Mouse (Mus musculus): ENCODE measurements around the gene Dffb. TPM values are rescaled to one million over a fixed set of nuclear protein-coding genes. Genes with fewer than 3 reads are reported as not detected.
"Not testable (repeated sequence)": the region's sequence is repeated elsewhere in the genome, so short reads cannot be mapped to it uniquely, and the experiment has no call there.

Gene Dffb
- polyA plus RNA-seq, 1 experiment from 2014 or later: 7.4 TPM

- no peaks in the 10 kb centered on the region for H3K9me3 ChIP-seq (replicated peaks)
- 48% methylated on average over 10 of the region's 10 CpGs for WGBS (ENCODE audit: insufficient replicate concordance)
- H3K4me2 ChIP-seq: no peak overlapping the region
- H3K36me3 ChIP-seq (replicated peaks): no peaks in the 10 kb centered on the region
- no peaks in the 10 kb centered on the region for H3K27me3 ChIP-seq
- H3K4me3 ChIP-seq (replicated peaks): no peak overlapping the region
- no peaks in the 10 kb centered on the region for H3K4me1 ChIP-seq (replicated peaks)
- no peak for ATAC-seq (ENCODE audit: insufficient read depth)
- no peak overlapping the region for H3K27ac ChIP-seq (replicated peaks)
- H3K9ac ChIP-seq: no peak overlapping the region
Observed at GRCm38 (mm10) chr4:153929425-153929824, 45.5 kb downstream of the Dffb start.

- no peak for ATAC-seq (ENCODE audit: insufficient read depth)
- WGBS (ENCODE audit: insufficient replicate concordance): 70% methylated on average over 11 of the region's 11 CpGs
- H3K9ac ChIP-seq: no peak overlapping the region
Observed at GRCm38 (mm10) chr4:153928772-153929299, 46.1 kb downstream of the Dffb start.

GRCm38 (mm10) chr4:153922090-153922489 is 52.8 kb downstream of the Dffb start:
- not testable (repeated sequence) for H3K9me3 ChIP-seq (replicated peaks); H3K4me3 ChIP-seq (replicated peaks); H3K36me3 ChIP-seq (replicated peaks); H3K4me1 ChIP-seq (replicated peaks); H3K27ac ChIP-seq (replicated peaks); ATAC-seq (ENCODE audit: insufficient read depth); H3K4me2 ChIP-seq; H3K27me3 ChIP-seq; H3K9ac ChIP-seq
- WGBS (ENCODE audit: insufficient replicate concordance): 35% methylated on average over 4 of the region's 4 CpGs

More at GRCm38 (mm10) chr4:153928772-153929299, 46.1 kb downstream of the Dffb start:
- Histone ChIP-seq H3K36me3 (replicated peaks) (no peaks in the 10 kb centered on the region), H3K27ac (replicated peaks) (no peak overlapping the region), H3K4me1 (replicated peaks) (no peaks in the 10 kb centered on the region), H3K4me2 (no peak overlapping the region), H3K27me3 (no peaks in the 10 kb centered on the region), H3K9me3 (replicated peaks) (no peaks in the 10 kb centered on the region), H3K4me3 (replicated peaks) (no peak overlapping the region)

GRCm38 (mm10) chr4:153920517-153921233 is 54.3 kb downstream of the Dffb start:
- Histone ChIP-seq H3K4me3 (replicated peaks) (no peak overlapping the region), H3K36me3 (replicated peaks) (no peaks in the 10 kb centered on the region), H3K27me3 (no peaks in the 10 kb centered on the region), H3K27ac (replicated peaks) (no peak overlapping the region), H3K9ac (no peak overlapping the region), H3K4me1 (replicated peaks) (no peaks in the 10 kb centered on the region), H3K4me2 (no peak overlapping the region), H3K9me3 (replicated peaks) (no peaks in the 10 kb centered on the region)
- no peak for ATAC-seq (ENCODE audit: insufficient read depth)
- 54% methylated on average over 9 of the region's 9 CpGs for WGBS (ENCODE audit: insufficient replicate concordance)

- Histone ChIP-seq H3K36me3 (replicated peaks) (no peaks in the 10 kb centered on the region), H3K4me1 (replicated peaks) (no peaks in the 10 kb centered on the region), H3K9me3 (replicated peaks) (no peaks in the 10 kb centered on the region), H3K27me3 (no peaks in the 10 kb centered on the region), H3K9ac (no peak overlapping the region), H3K4me2 (no peak overlapping the region), H3K4me3 (replicated peaks) (no peak overlapping the region), H3K27ac (replicated peaks) (no peak overlapping the region)
- WGBS (ENCODE audit: insufficient replicate concordance): 35% methylated on average over 8 of the region's 8 CpGs
- ATAC-seq (ENCODE audit: insufficient read depth): no peak
Observed at GRCm38 (mm10) chr4:153917773-153918500, 57.0 kb downstream of the Dffb start.

Other genes with a start within 250 kb of the Dffb start
- gene A430005L14Rik, start 17.9 kb downstream of the Dffb start, polyA plus RNA-seq (2015; fragmentation: Nextera tagmentation; extraction: Ambion mirVana): 50.2 and 53.7 TPM in 2 replicates
- 6.4 and 6.7 TPM in 2 replicates for gene Cep104, start 68 bp upstream of the Dffb start, polyA plus RNA-seq (2015; fragmentation: Nextera tagmentation; extraction: Ambion mirVana)
- 16.8 and 17.7 TPM in 2 replicates for gene Lrrc47, start 36.6 kb upstream of the Dffb start, polyA plus RNA-seq (2015; fragmentation: Nextera tagmentation; extraction: Ambion mirVana)
- 321 and 326 TPM in 2 replicates for gene Smim1, start 51.1 kb upstream of the Dffb start, polyA plus RNA-seq (2015; fragmentation: Nextera tagmentation; extraction: Ambion mirVana)
- 0.08 TPM in 1 of 2 replicates, not detected in the other for gene Ccdc27, start 67.6 kb upstream of the Dffb start, polyA plus RNA-seq (2015; fragmentation: Nextera tagmentation; extraction: Ambion mirVana)
- 0.05 TPM in 1 of 2 replicates, not detected in the other for gene Trp73, start 165.1 kb upstream of the Dffb start, polyA plus RNA-seq (2015; fragmentation: Nextera tagmentation; extraction: Ambion mirVana)
- 26.4 and 26.8 TPM in 2 replicates for gene Wrap73, start 167.2 kb upstream of the Dffb start, polyA plus RNA-seq (2015; fragmentation: Nextera tagmentation; extraction: Ambion mirVana)
- 149 and 154 TPM in 2 replicates for gene Tprgl, start 185.5 kb upstream of the Dffb start, polyA plus RNA-seq (2015; fragmentation: Nextera tagmentation; extraction: Ambion mirVana)
- 1.4 and 2.1 TPM in 2 replicates for gene Megf6, start 195.6 kb upstream of the Dffb start, polyA plus RNA-seq (2015; fragmentation: Nextera tagmentation; extraction: Ambion mirVana)